Mouse (Mus musculus) T-helper 17 cell (primary cell): ENCODE measurements around the gene Nrxn3.

ENCODE experiments used
- in situ Hi-C, 2 experiments: fragments of 300-600 bp; cut with MboI, MseI; formaldehyde crosslinking; loops; 1 replicate in 1 of 2; 2 replicates in 1 of 2; pipeline ENCODE4 v1.15.1; 2025; ENCODE audit warnings: high pct_unique_total_duplicates in 2 of 2

The Nrxn3 gene

GRCm38 (mm10) chr12:89159353-89159752 is 436.7 kb downstream of the Nrxn3 start:
- in situ Hi-C loops: no loop called here

- in situ Hi-C loops: no loop called here
Observed at GRCm38 (mm10) chr12:89174306-89175159, 451.9 kb downstream of the Nrxn3 start.

GRCm38 (mm10) chr12:89179970-89180666 is 457.4 kb downstream of the Nrxn3 start:
- in situ Hi-C loops: no loop called here

GRCm38 (mm10) chr12:89181157-89181561 is 458.5 kb downstream of the Nrxn3 start:
- in situ Hi-C loops: no loop called here

GRCm38 (mm10) chr12:89198764-89199525 is 476.3 kb downstream of the Nrxn3 start:
- in situ Hi-C loops: no loop called here

GRCm38 (mm10) chr12:89211608-89212007 is 488.9 kb downstream of the Nrxn3 start:
- in situ Hi-C loops: no loop called here

- in situ Hi-C loops: no loop called here
Observed at GRCm38 (mm10) chr12:89239826-89240225, 517.1 kb downstream of the Nrxn3 start.

- in situ Hi-C loops: no loop called here
Observed at GRCm38 (mm10) chr12:89241554-89241953, 518.9 kb downstream of the Nrxn3 start.

GRCm38 (mm10) chr12:89242476-89242875 is 519.8 kb downstream of the Nrxn3 start:
- in situ Hi-C loops: no loop called here

GRCm38 (mm10) chr12:89255275-89255892 is 532.7 kb downstream of the Nrxn3 start:
- in situ Hi-C loops: no loop called here

GRCm38 (mm10) chr12:89258879-89259278 is 536.2 kb downstream of the Nrxn3 start:
- in situ Hi-C loops: no loop called here

GRCm38 (mm10) chr12:89260076-89260475 is 537.4 kb downstream of the Nrxn3 start:
- in situ Hi-C loops: loop anchor here in 1 of 2 experiments (5.0 kb wide), 1 partner anchor 107 kb away; no protein-coding TSS in a partner anchor

- in situ Hi-C loops: loop anchor here in 1 of 2 experiments (5.0 kb wide), 1 partner anchor 105 kb away; no protein-coding TSS in a partner anchor
Observed at GRCm38 (mm10) chr12:89262261-89262660, 539.6 kb downstream of the Nrxn3 start.

- in situ Hi-C loops: no loop called here
Observed at GRCm38 (mm10) chr12:89282362-89283343, 560.0 kb downstream of the Nrxn3 start.

GRCm38 (mm10) chr12:89284412-89284811 is 561.7 kb downstream of the Nrxn3 start:
- in situ Hi-C loops: no loop called here

GRCm38 (mm10) chr12:89287037-89287436 is 564.4 kb downstream of the Nrxn3 start:
- in situ Hi-C loops: no loop called here

- in situ Hi-C loops: no loop called here
Observed at GRCm38 (mm10) chr12:89289589-89290274, 567.1 kb downstream of the Nrxn3 start.

GRCm38 (mm10) chr12:89290736-89291574 is 568.3 kb downstream of the Nrxn3 start:
- in situ Hi-C loops: no loop called here

GRCm38 (mm10) chr12:89302011-89302410 is 579.3 kb downstream of the Nrxn3 start:
- in situ Hi-C loops: loop anchor here in 1 of 2 experiments (10.0 kb wide), 1 partner anchor 317 kb away; no protein-coding TSS in a partner anchor
